Mouse (Mus musculus) limb, embryonic 10.5 days (tissue): ENCODE measurements around the gene Paqr8. TPM values are rescaled to one million over a fixed set of nuclear protein-coding genes. Genes with fewer than 3 reads are reported as not detected.
"Not testable (repeated sequence)": the region's sequence is repeated elsewhere in the genome, so short reads cannot be mapped to it uniquely, and the experiment has no call there.

Experiments used
- DNase-seq: peaks from one replicate; pipeline ENCODE4 v3.0.0-alpha.2; 2017; ENCODE audit warnings: low spot score
- H3K27ac ChIP-seq: fragments of 300-500 bp; sonication (generic); 2 replicates; pipeline ENCODE4 v1.5.1; 2016; ENCODE audit warnings: mild to moderate bottlenecking
- H3K27me3 ChIP-seq: fragments of 300-500 bp; sonication (generic); 2 replicates; pipeline ENCODE4 v1.6.1; 2016; ENCODE audit warnings: low read depth, mild to moderate bottlenecking; ENCODE audit not compliant: poor library complexity, severe bottlenecking
- H3K36me3 ChIP-seq: fragments of 300-500 bp; sonication (generic); 2 replicates; pipeline ENCODE4 v1.6.1; 2016; ENCODE audit warnings: mild to moderate bottlenecking, moderate library complexity
- H3K4me1 ChIP-seq: fragments of 300-500 bp; sonication (generic); 2 replicates; pipeline ENCODE4 v1.6.1; 2016
- H3K4me3 ChIP-seq: fragments of 300-500 bp; sonication (generic); 2 replicates; pipeline ENCODE4 v1.5.1; 2016; ENCODE audit warnings: mild to moderate bottlenecking, moderate library complexity
- H3K9me3 ChIP-seq: fragments of 300-500 bp; sonication (generic); replicated peaks from 2 replicates; pipeline ENCODE4 v1.6.1; 2016; ENCODE audit warnings: mild to moderate bottlenecking
- WGBS: fragments of 180-500 bp; shearing (Covaris S2); methylation state at CpG from one replicate; pipeline ENCODE4 v1.1.7; 2016; 5-methylcytosine and 5-hydroxymethylcytosine counted together
- polyA plus RNA-seq: library from polyadenylated mRNA; unstranded; fragments of >200 nt; fragmentation: Nextera tagmentation; extraction: Ambion mirVana; gene quantifications from 2 replicates; pipeline ENCODE4 v1.2.1, GENCODE M21; 2016

The Paqr8 gene
- polyA plus RNA-seq, 1 experiment from 2014 or later: 3.7 TPM

DNA sequence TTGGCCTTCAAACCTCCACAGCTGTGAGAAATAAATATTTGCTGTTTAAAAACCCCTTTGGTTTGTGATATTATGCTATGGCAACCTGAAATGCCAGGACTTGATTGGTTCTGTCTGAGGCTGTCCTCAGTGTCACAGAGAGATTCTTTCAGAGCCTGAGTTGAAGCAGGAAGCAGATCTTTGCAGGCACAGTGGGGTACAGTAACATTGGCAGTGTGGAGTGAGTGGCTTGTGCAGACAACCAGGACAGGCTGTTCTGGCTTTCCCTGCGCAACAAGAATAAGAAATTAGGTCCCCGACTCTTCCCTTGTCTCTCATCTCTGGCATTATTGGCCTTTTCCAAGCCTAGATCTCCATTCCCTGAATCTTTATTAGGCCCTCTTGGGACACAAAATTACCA lies 29.3 kb downstream of the Paqr8 start:
- Histone ChIP-seq H3K36me3 (no peaks in the 10 kb centered on the region), H3K9me3 (no peaks in the 10 kb centered on the region), H3K27ac (no peak overlapping the region), H3K27me3 (no peaks in the 10 kb centered on the region), H3K4me3 (no peak overlapping the region), H3K4me1 (no peaks in the 10 kb centered on the region)
- DNase-seq: no peak
- 93% methylated on average over 2 of the region's 2 CpGs for WGBS

DNA sequence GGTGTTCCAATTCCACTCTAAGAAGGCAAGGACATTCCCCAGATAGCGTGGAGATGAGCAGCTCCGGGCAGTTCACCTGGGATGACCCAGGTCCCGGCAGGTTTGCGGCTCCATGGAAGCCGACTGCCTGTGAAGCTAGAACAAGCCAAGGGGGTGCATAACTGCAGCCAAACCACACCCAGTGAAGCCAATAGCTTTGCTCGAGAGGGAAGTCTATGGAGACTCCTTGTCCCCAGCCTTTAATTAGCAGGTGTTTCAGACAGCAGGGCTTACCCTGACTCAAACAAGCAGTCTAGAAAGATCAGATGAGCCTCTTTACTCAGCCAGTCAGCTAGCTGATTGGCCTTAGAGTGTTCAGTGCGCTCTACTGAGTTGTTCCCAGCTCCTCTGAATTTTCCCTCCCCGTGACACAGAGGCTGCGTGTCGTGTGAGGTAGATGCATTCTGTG lies 30.7 kb downstream of the Paqr8 start:
- DNase-seq: no peak
- 85% methylated on average over 10 of the region's 10 CpGs for WGBS
- Histone ChIP-seq H3K9me3 (no peaks in the 10 kb centered on the region), H3K27me3 (no peaks in the 10 kb centered on the region), H3K27ac (no peak overlapping the region), H3K4me1 (no peaks in the 10 kb centered on the region), H3K36me3 (no peaks in the 10 kb centered on the region), H3K4me3 (no peak overlapping the region)

DNA sequence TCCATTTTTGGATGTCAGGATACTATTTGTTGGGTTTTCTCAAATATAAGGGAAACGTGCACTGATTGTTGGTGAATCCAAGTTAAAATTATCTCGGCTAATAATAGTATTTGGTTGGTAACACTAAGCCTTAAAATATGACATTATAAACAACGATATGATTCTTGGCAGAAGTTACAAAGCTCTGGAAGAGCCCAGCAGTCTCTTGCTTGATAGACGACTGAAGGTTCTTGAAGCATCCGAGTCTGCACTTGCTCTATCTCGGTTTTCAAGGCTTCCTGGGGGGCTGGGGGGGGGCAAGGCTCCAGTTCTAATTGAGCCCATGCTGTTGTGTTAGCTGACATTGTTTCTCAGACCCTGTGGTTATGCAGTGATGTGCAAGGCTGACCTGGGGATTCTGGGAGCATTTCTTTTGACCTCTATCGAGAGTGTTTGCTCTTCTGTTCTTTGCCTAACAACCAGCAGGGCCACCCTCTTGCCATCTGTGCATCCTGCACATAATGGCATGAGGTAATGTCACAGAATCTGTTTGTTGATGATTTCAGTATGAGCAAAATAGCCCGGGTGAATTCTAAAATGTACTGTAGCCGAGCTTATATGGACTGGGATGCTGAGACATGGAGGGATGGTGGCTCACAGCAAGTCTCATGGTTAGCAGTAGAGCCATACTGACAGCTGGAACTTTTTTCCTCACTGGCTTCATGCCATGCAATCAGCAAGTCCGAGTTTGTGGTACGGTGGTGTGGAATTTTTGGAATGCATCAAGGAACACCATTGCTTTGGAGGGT lies 32.4 kb downstream of the Paqr8 start:
- no peak overlapping the region for H3K27ac ChIP-seq
- no peaks in the 10 kb centered on the region for H3K36me3 ChIP-seq
- no peaks in the 10 kb centered on the region for H3K9me3 ChIP-seq
- no peak overlapping the region for H3K4me3 ChIP-seq
- H3K27me3 ChIP-seq: no peaks in the 10 kb centered on the region
- DNase-seq: no peak
- no peaks in the 10 kb centered on the region for H3K4me1 ChIP-seq
- WGBS: 79% methylated on average over 11 of the region's 11 CpGs

DNA sequence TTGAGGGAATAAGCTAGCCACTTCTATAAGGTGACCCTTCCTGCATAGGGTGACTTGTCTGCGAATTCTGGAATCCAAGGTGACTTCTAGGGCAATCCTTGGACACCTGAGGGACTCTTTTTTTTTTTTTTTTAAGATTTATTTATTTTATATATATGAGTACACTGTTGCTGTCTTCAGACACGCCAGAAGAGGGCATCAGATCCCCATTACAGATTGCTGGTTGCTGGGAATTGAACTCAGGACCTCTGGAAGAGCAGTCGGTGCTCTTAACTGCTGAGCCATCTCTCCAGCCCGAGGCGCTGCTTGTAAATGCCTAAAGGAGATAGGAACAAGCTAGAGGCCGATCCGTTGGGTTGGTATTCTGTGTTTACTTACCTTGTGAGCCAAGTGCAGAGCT lies 34.9 kb downstream of the Paqr8 start:
- DNase-seq, H3K9me3 ChIP-seq, H3K27ac ChIP-seq, H3K4me1 ChIP-seq, H3K4me3 ChIP-seq, H3K27me3 ChIP-seq, H3K36me3 ChIP-seq: not testable (repeated sequence)
- 78% methylated on average over 7 of the region's 7 CpGs for WGBS

DNA sequence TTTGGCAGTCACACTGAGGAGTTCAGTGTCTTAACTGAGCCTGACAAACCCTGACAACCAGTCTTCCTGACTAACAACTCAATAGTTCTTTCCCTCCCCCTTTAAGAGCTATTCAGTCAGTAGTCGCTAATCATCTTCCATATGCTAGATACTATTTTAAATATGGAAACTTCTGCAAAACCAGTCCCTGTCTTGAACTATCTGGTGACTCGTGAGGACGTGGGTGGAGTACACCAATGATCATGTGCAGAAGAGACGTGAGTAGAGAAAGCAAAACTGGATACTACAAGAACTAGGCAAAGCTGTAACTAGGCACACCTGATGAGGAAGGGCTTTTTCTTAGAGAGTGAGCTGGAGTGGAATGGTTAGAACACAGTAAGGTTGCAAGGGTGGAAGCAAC lies 35.5 kb downstream of the Paqr8 start:
- Histone ChIP-seq H3K27me3 (no peaks in the 10 kb centered on the region), H3K9me3 (no peaks in the 10 kb centered on the region), H3K27ac (no peak overlapping the region), H3K36me3 (no peaks in the 10 kb centered on the region), H3K4me1 (no peaks in the 10 kb centered on the region), H3K4me3 (no peak overlapping the region)
- no peak for DNase-seq
- WGBS: 92% methylated on average over 4 of the region's 4 CpGs

DNA sequence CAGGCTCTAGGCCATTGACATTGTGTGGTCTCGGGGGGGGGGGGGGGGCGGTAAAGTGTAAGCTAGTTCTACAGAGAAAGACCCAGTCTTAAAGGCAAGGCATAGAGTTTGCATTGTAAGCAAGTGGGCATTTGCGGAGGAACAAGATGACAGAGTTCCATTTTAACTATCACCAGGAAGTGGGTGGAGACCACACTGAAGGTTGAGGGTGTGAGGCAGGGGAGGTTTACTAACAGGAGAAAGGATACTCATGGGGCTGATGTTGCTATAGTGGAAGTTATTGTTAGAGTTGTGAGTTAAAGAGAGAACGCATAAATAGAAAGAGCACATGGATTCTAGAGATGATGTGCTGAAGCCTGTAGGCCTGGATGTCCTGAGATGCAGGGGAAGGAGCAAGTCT lies 36.0 kb downstream of the Paqr8 start:
- Histone ChIP-seq H3K27ac (no peak overlapping the region), H3K4me3 (no peak overlapping the region), H3K4me1 (no peaks in the 10 kb centered on the region), H3K27me3 (no peaks in the 10 kb centered on the region), H3K36me3 (no peaks in the 10 kb centered on the region), H3K9me3 (no peaks in the 10 kb centered on the region)
- no peak for DNase-seq
- 78% methylated on average over 4 of the region's 4 CpGs for WGBS

DNA sequence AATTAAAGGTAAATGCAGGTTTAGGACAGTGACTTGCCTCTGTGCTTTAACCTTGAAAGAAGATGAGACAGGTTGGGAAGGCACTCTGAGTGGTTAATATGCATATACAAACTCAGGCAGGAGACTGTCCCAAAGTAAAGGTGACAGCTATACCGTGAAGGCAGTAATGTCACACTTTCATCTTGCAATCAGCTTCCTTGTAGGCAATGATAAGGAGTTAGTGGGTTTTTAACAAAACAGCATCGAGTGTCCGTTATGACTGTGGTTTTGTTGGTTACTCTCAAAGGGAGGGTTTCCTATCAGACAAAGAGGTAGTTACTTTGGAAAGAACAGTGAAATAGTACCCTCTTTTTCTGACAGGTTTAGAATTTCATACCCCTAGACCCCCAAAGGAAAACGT lies 38.1 kb downstream of the Paqr8 start:
- no peak overlapping the region for H3K27ac ChIP-seq
- H3K4me1 ChIP-seq: no peaks in the 10 kb centered on the region
- no peak overlapping the region for H3K4me3 ChIP-seq
- no peaks in the 10 kb centered on the region for H3K36me3 ChIP-seq
- H3K9me3 ChIP-seq: no peaks in the 10 kb centered on the region
- no peak for DNase-seq
- no peaks in the 10 kb centered on the region for H3K27me3 ChIP-seq
- WGBS: 69% methylated on average over 4 of the region's 4 CpGs

DNA sequence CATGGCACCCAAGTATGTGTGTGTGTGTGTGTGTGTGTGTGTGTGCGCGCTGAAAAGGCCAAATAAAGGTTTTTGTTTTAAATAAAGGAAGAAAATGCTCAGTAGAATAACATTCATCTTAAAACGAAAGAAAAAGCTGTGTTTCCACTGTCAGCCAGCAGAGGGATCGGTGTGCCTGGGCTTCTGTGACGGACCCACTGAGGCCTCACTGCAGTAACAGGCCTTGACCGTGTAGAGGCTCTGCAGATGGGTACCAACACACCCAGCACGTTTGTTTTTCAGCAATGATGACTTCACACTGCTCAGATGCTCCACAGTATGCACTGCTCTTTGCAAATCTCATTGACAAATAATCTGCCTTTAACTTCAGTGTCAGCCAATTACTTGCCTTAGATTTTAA lies 43.1 kb downstream of the Paqr8 start:
- Histone ChIP-seq H3K4me1 (no peaks in the 10 kb centered on the region), H3K36me3 (0 out of 2 replicates have a peak, but pooled peaks cover 6% of the 10 kb centered on the region), H3K27ac (no peak overlapping the region), H3K27me3 (no peaks in the 10 kb centered on the region), H3K4me3 (no peak overlapping the region), H3K9me3 (no peaks in the 10 kb centered on the region)
- 26% methylated on average over 7 of the region's 7 CpGs for WGBS
- peak; percentile 61 for DNase-seq

DNA sequence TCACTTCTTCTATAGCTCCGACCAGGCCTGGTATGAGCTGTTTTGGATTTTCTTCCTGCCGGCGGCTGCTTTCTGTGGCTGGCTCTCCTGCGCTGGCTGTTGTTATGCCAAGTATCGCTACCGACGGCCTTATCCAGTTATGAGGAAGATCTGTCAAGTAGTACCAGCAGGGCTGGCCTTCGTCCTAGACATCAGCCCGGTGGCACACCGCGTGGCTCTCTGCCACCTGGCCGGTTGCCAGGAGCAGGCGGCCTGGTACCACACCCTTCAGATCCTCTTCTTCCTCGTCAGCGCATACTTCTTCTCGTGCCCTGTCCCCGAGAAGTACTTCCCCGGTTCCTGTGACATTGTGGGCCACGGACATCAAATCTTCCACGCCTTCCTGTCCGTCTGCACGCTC lies 44.7 kb downstream of the Paqr8 start:
- Histone ChIP-seq H3K27me3 (no peaks in the 10 kb centered on the region), H3K27ac (no peak overlapping the region), H3K4me3 (no peak overlapping the region), H3K4me1 (no peaks in the 10 kb centered on the region), H3K9me3 (no peaks in the 10 kb centered on the region), H3K36me3 (0 out of 2 replicates have a peak, but pooled peaks cover 6% of the 10 kb centered on the region)
- 93% methylated on average over 22 of the region's 22 CpGs for WGBS
- no peak for DNase-seq

DNA sequence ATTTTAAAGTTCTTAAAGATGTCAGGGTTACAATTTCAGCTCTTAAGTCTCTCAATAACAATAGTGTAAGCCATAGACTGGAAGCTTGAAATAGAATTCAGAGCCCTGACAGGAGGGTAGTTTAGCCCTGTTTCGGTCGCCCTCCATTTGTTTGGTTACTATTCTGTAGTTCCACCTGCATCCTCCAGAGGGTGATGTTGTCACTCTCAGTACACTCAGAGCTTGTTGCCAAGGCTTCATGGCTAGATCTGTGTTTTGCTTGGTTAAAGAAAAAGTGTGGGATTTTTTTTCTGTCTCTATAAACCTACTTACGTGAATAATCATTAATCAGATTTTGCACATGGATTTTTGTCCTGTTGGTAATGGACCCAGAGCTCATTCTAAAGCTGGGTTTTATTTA lies 48.6 kb downstream of the Paqr8 start:
- WGBS: 34% methylated on average over 3 of the region's 3 CpGs
- H3K27ac ChIP-seq: no peak overlapping the region
- DNase-seq: peak; percentile 40
- H3K36me3 ChIP-seq: 0 out of 2 replicates have a peak, but pooled peaks cover 6% of the 10 kb centered on the region
- no peaks in the 10 kb centered on the region for H3K4me1 ChIP-seq
- no peak overlapping the region for H3K4me3 ChIP-seq
- H3K9me3 ChIP-seq: no peaks in the 10 kb centered on the region
- H3K27me3 ChIP-seq: no peaks in the 10 kb centered on the region

DNA sequence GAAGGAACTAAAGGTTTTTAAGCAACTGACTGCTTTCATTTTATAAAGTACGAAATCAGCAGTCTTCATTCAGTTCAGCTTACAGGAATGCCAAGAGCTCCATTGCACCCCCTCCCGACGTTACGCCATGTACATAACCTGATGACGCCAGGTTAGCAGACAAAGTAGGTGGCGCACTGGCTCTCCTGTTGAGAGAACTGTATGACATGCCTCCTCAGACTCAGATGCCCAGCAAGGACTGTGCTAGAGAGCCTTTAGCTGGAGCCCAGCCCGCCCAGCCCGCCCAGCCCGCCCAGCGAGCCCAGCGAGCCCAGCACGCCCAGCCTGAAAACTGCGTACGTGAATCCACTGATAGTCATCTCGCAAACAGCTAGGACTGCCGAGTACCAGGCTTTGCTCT lies 49.7 kb downstream of the Paqr8 start:
- DNase-seq: no peak
- Histone ChIP-seq H3K4me1 (no peaks in the 10 kb centered on the region), H3K27me3 (no peaks in the 10 kb centered on the region), H3K4me3 (no peak overlapping the region), H3K9me3 (no peaks in the 10 kb centered on the region), H3K36me3 (no peaks in the 10 kb centered on the region), H3K27ac (no peak overlapping the region)
- WGBS: 62% methylated on average over 16 of the region's 16 CpGs

DNA sequence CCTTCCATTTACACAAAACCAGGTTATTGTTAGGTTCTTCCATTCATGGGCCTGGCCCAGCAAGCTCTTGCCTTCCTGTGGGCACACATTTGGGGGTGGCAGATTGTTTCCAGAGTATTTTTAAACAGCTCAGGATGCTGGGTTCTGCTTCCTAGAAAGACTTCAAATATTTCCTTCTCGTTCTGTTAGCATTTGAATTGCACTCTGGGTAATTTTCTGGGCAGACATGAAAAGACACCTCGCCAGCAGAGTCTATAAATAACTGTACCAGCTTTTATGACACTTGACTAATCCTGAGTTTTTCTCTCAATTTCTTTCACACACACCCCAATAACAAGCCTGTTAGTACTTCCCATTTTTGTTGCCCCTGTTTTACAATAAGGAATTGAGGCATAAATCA lies 50.9 kb downstream of the Paqr8 start:
- no peak for DNase-seq
- no peak overlapping the region for H3K27ac ChIP-seq
- H3K27me3 ChIP-seq: no peaks in the 10 kb centered on the region
- H3K36me3 ChIP-seq: no peaks in the 10 kb centered on the region
- no peaks in the 10 kb centered on the region for H3K9me3 ChIP-seq
- H3K4me3 ChIP-seq: no peak overlapping the region
- H3K4me1 ChIP-seq: no peaks in the 10 kb centered on the region
- WGBS: 74% methylated on average over 2 of the region's 2 CpGs

DNA sequence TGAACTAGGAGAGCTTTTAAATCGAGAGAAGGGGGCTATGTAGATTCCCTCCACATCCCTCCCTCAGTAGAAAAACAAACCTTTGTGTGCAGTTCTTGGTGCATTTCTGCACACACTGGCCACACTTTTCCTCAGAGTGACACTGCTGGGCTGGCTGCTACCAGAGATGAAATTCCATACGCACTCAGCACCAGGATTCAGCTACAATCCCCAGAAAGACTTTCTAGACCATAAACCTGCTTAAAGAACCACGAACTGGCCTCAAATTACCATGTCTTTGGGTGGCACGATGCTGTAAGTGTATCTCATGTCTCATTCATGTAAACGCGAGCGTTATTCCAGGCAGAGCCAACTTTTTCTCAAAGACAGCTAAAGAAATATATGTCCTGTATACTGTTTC lies 51.5 kb downstream of the Paqr8 start:
- Histone ChIP-seq H3K4me3 (no peak overlapping the region), H3K27ac (no peak overlapping the region), H3K4me1 (no peaks in the 10 kb centered on the region), H3K36me3 (no peaks in the 10 kb centered on the region), H3K9me3 (no peaks in the 10 kb centered on the region), H3K27me3 (no peaks in the 10 kb centered on the region)
- 89% methylated on average over 7 of the region's 7 CpGs for WGBS
- DNase-seq: peak; percentile 5

DNA sequence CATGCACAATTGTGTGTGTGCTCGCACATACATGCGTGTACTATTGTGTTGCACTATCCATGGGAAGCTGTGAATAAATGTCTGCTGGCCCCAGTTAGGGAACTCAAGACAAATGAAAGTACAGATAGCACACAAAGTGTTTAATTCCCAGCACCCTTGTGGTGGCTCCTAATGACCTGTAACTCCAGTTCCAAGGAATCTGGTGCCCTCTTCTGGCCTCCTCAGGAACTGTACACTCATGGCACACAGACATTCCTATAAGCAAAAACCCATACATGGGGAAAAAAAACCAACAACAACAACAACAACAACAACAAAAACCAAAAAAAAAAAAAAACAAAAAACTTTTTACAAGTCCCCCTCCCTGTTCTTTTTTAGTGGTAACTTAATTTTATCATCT lies 52.6 kb downstream of the Paqr8 start:
- H3K36me3 ChIP-seq: no peaks in the 10 kb centered on the region
- no peaks in the 10 kb centered on the region for H3K4me1 ChIP-seq
- H3K27me3 ChIP-seq: no peaks in the 10 kb centered on the region
- 94% methylated on average over 2 of the region's 2 CpGs for WGBS
- no peak overlapping the region for H3K4me3 ChIP-seq
- no peak for DNase-seq
- H3K9me3 ChIP-seq: no peaks in the 10 kb centered on the region
- H3K27ac ChIP-seq: no peak overlapping the region
